Mouse (Mus musculus): Measurements from ENCODE around the gene Sytl3.
"Not testable (repeated sequence)": the region's sequence is repeated elsewhere in the genome, so short reads cannot be mapped to it uniquely, and the experiment has no call there.

DNA sequence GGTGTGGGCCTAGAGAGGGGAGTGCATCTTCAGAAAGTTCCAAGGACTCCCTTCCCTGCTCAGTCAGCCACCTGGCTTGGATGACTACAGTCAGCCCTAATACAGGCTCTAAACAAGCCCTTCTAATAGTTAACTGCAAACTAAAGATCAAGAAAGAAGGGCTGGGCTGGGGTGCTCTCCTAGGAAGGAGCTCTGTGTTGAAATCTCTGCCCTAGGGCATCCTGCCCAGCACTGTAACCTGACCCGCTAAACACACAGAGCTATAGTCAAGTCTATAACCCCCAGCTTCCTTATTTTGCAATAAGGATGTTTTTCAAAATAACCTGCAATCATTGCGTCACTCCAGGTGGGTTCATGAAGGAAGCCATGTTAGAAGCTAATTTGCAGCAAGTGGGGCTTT is 19.2 kb downstream of the Sytl3 start:
- not testable (repeated sequence) for TF ChIP-seq CTCF (IDR thresholded peaks at IDR 0.05; ENCODE audit: control insufficient read depth, insufficient read depth, low read length); POLR2A (IDR thresholded peaks at IDR 0.05; ENCODE audit: borderline replicate concordance, control insufficient read depth, low read depth, low read length)

All from bone marrow, adult 2 months (tissue).